22 mouse cellular contexts compared by ENCODE assay signal in genomic region chr16:95941575-95941974, GRCm38 (mm10). TPM values are rescaled to one million over a fixed set of nuclear protein-coding genes. Genes with fewer than 3 reads are reported as not detected.
A peak's percentile ranks its signal among the peaks of the same experiment; 100 is the strongest.
DNase-seq lines count a peak whose midpoint lies in the region; ATAC-seq and TF ChIP-seq lines count a peak whose summit lies in the region.
"Had no signal": no experiment of that assay in that cellular context is flagged by ENCODE, and none has a peak within 500 bp of the region (broad histone marks: within the 10 kb centered on the region; RNA-seq: fewer than 3 reads in every experiment).

No protein-coding gene starts in this region.

- no peak for DNase-seq in limb, embryonic 10.5 days (ENCODE audit: low spot score)
- DNase-seq in right cerebral cortex, postnatal 25 days: no peak
- DNase-seq: adrenal gland, adult 8-10 months; adrenal gland, postnatal 14 days; adrenal gland, postnatal 36 days; cerebellum, adult 11-12 months; cerebellum, adult 2 months; cerebellum, adult 9-10 months; cerebellum, postnatal 10 days; cerebellum, postnatal 25 days; forebrain, postnatal 0 days had no signal

- WGBS in limb, embryonic 10.5 days: 88% methylated on average over 5 of the region's 5 CpGs
- WGBS in hindbrain, embryonic 12.5 days: 81% methylated on average over 5 of the region's 5 CpGs

- H3K79me2 ChIP-seq in C2C12 (ENCODE audit: control insufficient read depth, insufficient read depth) (no peaks in the 10 kb centered on the region), myocyte (ENCODE audit: control insufficient read depth, insufficient read depth) (no peaks in the 10 kb centered on the region)

- H3K4me3 ChIP-seq in C2C12 (ENCODE audit: insufficient read depth, poor library complexity, severe bottlenecking): no peak overlapping the region
- no peak overlapping the region for H3K4me3 ChIP-seq in limb, embryonic 10.5 days
- H3K4me3 ChIP-seq in myocyte: no peak overlapping the region
- no peak overlapping the region for H3K4me3 ChIP-seq in hindbrain, embryonic 12.5 days
- H3K4me3 ChIP-seq: embryonic facial prominence, embryonic 10.5 days; embryonic facial prominence, embryonic 12.5 days; forebrain, embryonic 13.5 days; forebrain, embryonic 15.5 days had no signal

- no peak for TF ChIP-seq CTCF in C2C12 (IDR thresholded peaks at IDR 0.05; ENCODE audit: control insufficient read depth, insufficient read depth, insufficient read length)

- peaks cover 7% of the 10 kb centered on the region for H3K9me3 ChIP-seq in limb, embryonic 10.5 days (replicated peaks)
- H3K9me3 ChIP-seq in hindbrain, embryonic 12.5 days (replicated peaks): peaks cover 10% of the 10 kb centered on the region; the same call in 1 of the 2 replicates
- H3K9me3 ChIP-seq: forebrain, embryonic 15.5 days had no signal

- H3K4me2 ChIP-seq in myocyte (ENCODE audit: low read depth): no peak overlapping the region
- H3K4me2 ChIP-seq in hindbrain, embryonic 12.5 days (replicated peaks): no peak overlapping the region
- H3K4me2 ChIP-seq: embryonic facial prominence, embryonic 12.5 days; forebrain, embryonic 13.5 days; forebrain, embryonic 15.5 days had no signal

- H3ac ChIP-seq in C2C12 (ENCODE audit: control insufficient read depth, insufficient read length, low read depth): no peak overlapping the region
- H3ac ChIP-seq in myocyte (ENCODE audit: control insufficient read depth, insufficient read length): no peak overlapping the region

- no peak for ATAC-seq in hindbrain, embryonic 12.5 days (ENCODE audit: low FRiP score)
- ATAC-seq: activated CD4-positive, CD25-positive, alpha-beta regulatory T cell, adult 4 months; CD4-positive, CD25-positive, alpha-beta regulatory T cell, adult 4 months; forebrain, embryonic 13.5 days; forebrain, embryonic 15.5 days; forebrain, postnatal 0 days; Patski had no signal

- H3K4me1 ChIP-seq in limb, embryonic 10.5 days: peaks cover 15% of the 10 kb centered on the region
- no peaks in the 10 kb centered on the region for H3K4me1 ChIP-seq in hindbrain, embryonic 12.5 days
- H3K4me1 ChIP-seq: embryonic facial prominence, embryonic 12.5 days had no signal

- no peaks in the 10 kb centered on the region for H3K36me3 ChIP-seq in C2C12 (ENCODE audit: control insufficient read depth, insufficient read depth)
- H3K36me3 ChIP-seq in limb, embryonic 10.5 days: peaks cover 10% of the 10 kb centered on the region; the same call in 1 of the 2 replicates
- H3K36me3 ChIP-seq in myocyte (ENCODE audit: control insufficient read depth, insufficient read depth): no peaks in the 10 kb centered on the region
- H3K36me3 ChIP-seq in hindbrain, embryonic 12.5 days: no peaks in the 10 kb centered on the region
- H3K36me3 ChIP-seq: embryonic facial prominence, embryonic 10.5 days; embryonic facial prominence, embryonic 12.5 days; forebrain, embryonic 15.5 days; G1E had no signal

- H3K27ac ChIP-seq in limb, embryonic 10.5 days: peak overlapping the region; percentile 61
- no peak overlapping the region for H3K27ac ChIP-seq in hindbrain, embryonic 12.5 days
- H3K27ac ChIP-seq: embryonic facial prominence, embryonic 10.5 days; embryonic facial prominence, embryonic 12.5 days; forebrain, embryonic 13.5 days; forebrain, embryonic 15.5 days had no signal

- no peaks in the 10 kb centered on the region for H3K79me3 ChIP-seq in C2C12 (ENCODE audit: low read depth)

- no peak for TF ChIP-seq POLR2A in myocyte (IDR thresholded peaks at IDR 0.05; ENCODE audit: insufficient read length, low read depth)

- H3K27me3 ChIP-seq in C2C12 (ENCODE audit: control insufficient read depth, insufficient read depth, insufficient read length) (no peaks in the 10 kb centered on the region), myocyte (ENCODE audit: control insufficient read depth, insufficient read depth, insufficient read length) (no peaks in the 10 kb centered on the region)
- H3K27me3 ChIP-seq in limb, embryonic 10.5 days (ENCODE audit: low read depth, poor library complexity, severe bottlenecking): no peaks in the 10 kb centered on the region
- no peaks in the 10 kb centered on the region for H3K27me3 ChIP-seq in hindbrain, embryonic 12.5 days
- H3K27me3 ChIP-seq: embryonic facial prominence, embryonic 12.5 days; forebrain, embryonic 13.5 days; forebrain, embryonic 15.5 days; Patski had no signal

- H3K9ac ChIP-seq in hindbrain, embryonic 12.5 days: no peak overlapping the region
- H3K9ac ChIP-seq: embryonic facial prominence, embryonic 12.5 days; forebrain, embryonic 13.5 days; forebrain, embryonic 15.5 days; forebrain, postnatal 0 days had no signal

TF ChIP-seq in C2C12, 6 proteins besides CTCF, POLR2A, EP300 and RAD21:
- TF ChIP-seq MYOD1 (IDR thresholded peaks at IDR 0.05; ENCODE audit: control insufficient read depth, insufficient read length, low read depth): peak; percentile 34
- no peak for TF ChIP-seq MAX (IDR thresholded peaks at IDR 0.05)

TF ChIP-seq in myocyte, 11 proteins besides CTCF, POLR2A, EP300 and RAD21:
- TF ChIP-seq REST (IDR thresholded peaks at IDR 0.05; ENCODE audit: insufficient read depth, insufficient read length) (no peak), MYOD1 (IDR thresholded peaks at IDR 0.05; ENCODE audit: control insufficient read depth in 1 of 3, insufficient read length in 2 of 3, low read depth in 2 of 3) (peak in 2 of 3 experiments; percentile 72 to 77), CEBPB (IDR thresholded peaks at IDR 0.05; ENCODE audit: insufficient read depth, poor library complexity, severe bottlenecking) (no peak), MYOG (IDR thresholded peaks at IDR 0.05; ENCODE audit: control insufficient read depth in 1 of 3, insufficient read depth in 1 of 3, insufficient read length in 2 of 3, low read depth in 2 of 3) (peak in 2 of 3 experiments; percentile 72 to 74)

RNA-seq across cellular contexts. Expression of gene Psmg1, which starts 49.2 kb away (rescaled TPM):
- polyA plus RNA-seq in C2C12 (2012; fragmentation: generic; extraction: Trizol) (61.0 TPM), myocyte (2012; fragmentation: generic; extraction: Trizol) (38.5 TPM)
- polyA plus RNA-seq in limb, embryonic 10.5 days (2016; fragmentation: Nextera tagmentation; extraction: Ambion mirVana): 139 and 149 TPM in 2 replicates
- 66.3 and 70.5 TPM in 2 replicates for polyA plus RNA-seq in hindbrain, embryonic 12.5 days (2016; fragmentation: Nextera tagmentation; extraction: Ambion mirVana)
